Mouse (Mus musculus) liver, embryonic 18 days (tissue): ENCODE results near the gene Zfp931. TPM values are rescaled to one million over a fixed set of nuclear protein-coding genes. Genes with fewer than 3 reads are reported as not detected.

Source experiments
- polyA plus RNA-seq: library from polyadenylated mRNA; depleted of rRNA; stranded (reverse); fragments of >200 nt; gene quantifications from 2 replicates; pipeline ENCODE4 v1.2.3, GENCODE M21; 2012; rRNA removed

Zfp931 gene
- polyA plus RNA-seq = 2.6 and 3.3 TPM in 2 replicates

GRCm38 (mm10) chr2:178078166-178078717 lies at the start of gene Zfp931:
Gene Zfp931, minus strand, starts transcription at chr2:178078476.

DNA sequence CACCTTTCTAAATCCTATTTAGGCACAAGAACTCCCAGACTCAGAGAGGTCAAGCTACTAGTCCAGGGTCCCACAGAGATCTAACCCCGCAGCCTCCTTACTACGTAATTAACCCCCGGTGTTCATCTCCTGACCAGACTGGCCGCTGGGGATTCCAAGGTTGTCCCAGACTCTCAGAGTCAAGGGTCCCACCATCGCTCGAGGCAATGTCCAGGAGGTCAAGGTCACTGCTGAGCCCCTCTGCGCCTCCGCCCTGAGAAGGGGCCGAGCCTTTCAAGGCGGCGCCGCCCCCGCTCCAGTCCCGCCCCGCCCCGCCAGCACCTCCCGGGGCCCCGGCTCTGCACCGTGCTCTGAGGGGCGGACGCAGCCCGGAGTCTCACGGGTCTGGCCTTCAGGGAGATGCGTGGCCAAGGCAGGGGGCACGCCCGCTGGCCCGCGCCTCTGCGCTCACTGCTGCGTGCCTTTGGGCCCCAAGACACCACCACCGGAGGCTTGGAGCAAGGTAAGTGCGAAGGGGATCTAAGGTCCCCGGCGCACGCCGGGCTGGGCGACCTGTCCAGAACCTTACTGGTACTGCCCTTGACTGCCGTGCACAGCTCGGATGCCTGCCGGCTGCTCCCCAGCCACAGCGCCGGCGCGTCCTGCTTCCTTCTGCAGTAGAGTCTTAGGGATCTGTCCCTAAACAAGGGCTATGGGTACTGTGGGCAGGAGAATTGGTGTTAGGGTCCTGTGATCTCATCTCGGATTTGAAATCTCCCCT lies 40.7 kb upstream of the Zfp931 start, which contains the start of gene Phactr3:
Gene Phactr3 (plus strand): TSS at position 175 of the 760 bp plus-strand sequence.

GRCm38 (mm10) chr2:178023011-178023611 lies 55.2 kb downstream of the Zfp931 start, which contains the start of gene Zfp971:
Gene Zfp971, plus strand, starts transcription at chr2:178023284.

Other genes with a start within 250 kb of the Zfp931 start
- gene Gm14325, start 238.1 kb downstream of the Zfp931 start, polyA plus RNA-seq = 9.8 and 10.4 TPM in 2 replicates
- 1.1 TPM in 2 replicates for gene Gm14327, start 181.4 kb downstream of the Zfp931 start, polyA plus RNA-seq
- 0.44 and 0.56 TPM in 2 replicates for gene Zfp972, start 152.9 kb downstream of the Zfp931 start, polyA plus RNA-seq
- 2.2 and 2.4 TPM in 2 replicates for gene Gm14326, start 121.2 kb downstream of the Zfp931 start, polyA plus RNA-seq
- 2.9 and 3.1 TPM in 2 replicates for gene Zfp971, start 55.2 kb downstream of the Zfp931 start, polyA plus RNA-seq
- 0.01 and 0.04 TPM in 2 replicates for gene Phactr3, start 40.5 kb upstream of the Zfp931 start, polyA plus RNA-seq